Mouse (Mus musculus): ENCODE data around the gene Zg16. TPM values are rescaled to one million over a fixed set of nuclear protein-coding genes. Genes with fewer than 3 reads are reported as not detected.

The Zg16 gene
- polyA plus RNA-seq, 1 experiment from 2014 or later: not detected

Small RNA genes within 50 kb of the gene (microRNA-seq; reads per million reads assigned to microRNA genes)
- gene Gm44343: not detected

Other genes with a start within 250 kb of the Zg16 start
- gene Doc2a, start 239.9 kb downstream of the Zg16 start, polyA plus RNA-seq (2014; fragmentation: Nextera tagmentation; extraction: Ambion mirVana): 7.2 and 8.8 TPM in 2 replicates
- 22.8 and 23.5 TPM in 2 replicates for gene Hirip3, start 225.4 kb downstream of the Zg16 start, polyA plus RNA-seq (2014; fragmentation: Nextera tagmentation; extraction: Ambion mirVana)
- gene Ino80e, start 225.0 kb downstream of the Zg16 start, polyA plus RNA-seq (2014; fragmentation: Nextera tagmentation; extraction: Ambion mirVana): 92.4 and 94.0 TPM in 2 replicates
- 24.9 and 29.2 TPM in 2 replicates for gene Taok2, start 202.6 kb downstream of the Zg16 start, polyA plus RNA-seq (2014; fragmentation: Nextera tagmentation; extraction: Ambion mirVana)
- gene Tmem219, start 164.4 kb downstream of the Zg16 start, polyA plus RNA-seq (2014; fragmentation: Nextera tagmentation; extraction: Ambion mirVana): 27.4 and 30.5 TPM in 2 replicates
- gene Kctd13, start 158.4 kb downstream of the Zg16 start, polyA plus RNA-seq (2014; fragmentation: Nextera tagmentation; extraction: Ambion mirVana): 13.1 and 19.4 TPM in 2 replicates
- gene Asphd1, start 137.7 kb downstream of the Zg16 start, polyA plus RNA-seq (2014; fragmentation: Nextera tagmentation; extraction: Ambion mirVana): 0.16 and 0.34 TPM in 2 replicates
- 1.1 and 1.7 TPM in 2 replicates for gene Sez6l2, start 136.8 kb downstream of the Zg16 start, polyA plus RNA-seq (2014; fragmentation: Nextera tagmentation; extraction: Ambion mirVana)
- 77.4 and 89.1 TPM in 2 replicates for gene Cdipt, start 111.4 kb downstream of the Zg16 start, polyA plus RNA-seq (2014; fragmentation: Nextera tagmentation; extraction: Ambion mirVana)
- 1.3 and 2.5 TPM in 2 replicates for gene Cdiptos, start 111.2 kb downstream of the Zg16 start, polyA plus RNA-seq (2014; fragmentation: Nextera tagmentation; extraction: Ambion mirVana)
- gene Mvp, start 72.7 kb downstream of the Zg16 start, polyA plus RNA-seq (2014; fragmentation: Nextera tagmentation; extraction: Ambion mirVana): 7.7 and 9.7 TPM in 2 replicates
- gene Pagr1b, start 70.8 kb downstream of the Zg16 start, polyA plus RNA-seq (2014; fragmentation: Nextera tagmentation; extraction: Ambion mirVana): 0.31 and 0.38 TPM in 2 replicates
- gene Pagr1a, start 70.0 kb downstream of the Zg16 start, polyA plus RNA-seq (2014; fragmentation: Nextera tagmentation; extraction: Ambion mirVana): 41.3 and 89.2 TPM in 2 replicates
- 21.8 and 65.4 TPM in 2 replicates for gene Gm42742, start 66.2 kb downstream of the Zg16 start, polyA plus RNA-seq (2014; fragmentation: Nextera tagmentation; extraction: Ambion mirVana)
- gene Prrt2, start 66.1 kb downstream of the Zg16 start, polyA plus RNA-seq (2014; fragmentation: Nextera tagmentation; extraction: Ambion mirVana): 4.1 and 9.6 TPM in 2 replicates
- gene Maz, start 60.3 kb downstream of the Zg16 start, polyA plus RNA-seq (2014; fragmentation: Nextera tagmentation; extraction: Ambion mirVana): 73.1 and 77.6 TPM in 2 replicates
- gene Kif22, start 44.9 kb downstream of the Zg16 start, polyA plus RNA-seq (2014; fragmentation: Nextera tagmentation; extraction: Ambion mirVana): 129 and 151 TPM in 2 replicates
- 3.5 TPM in 2 replicates for gene AI467606, start 4.0 kb upstream of the Zg16 start, polyA plus RNA-seq (2014; fragmentation: Nextera tagmentation; extraction: Ambion mirVana)
- 8.9 and 13.0 TPM in 2 replicates for gene Qprt, start 34.9 kb upstream of the Zg16 start, polyA plus RNA-seq (2014; fragmentation: Nextera tagmentation; extraction: Ambion mirVana)
- 0.14 and 0.26 TPM in 2 replicates for gene Spn, start 50.5 kb upstream of the Zg16 start, polyA plus RNA-seq (2014; fragmentation: Nextera tagmentation; extraction: Ambion mirVana)
- gene Cd2bp2, start 108.7 kb upstream of the Zg16 start, polyA plus RNA-seq (2014; fragmentation: Nextera tagmentation; extraction: Ambion mirVana): 41.0 and 57.6 TPM in 2 replicates
- 13.5 and 19.7 TPM in 2 replicates for gene Tbc1d10b, start 121.1 kb upstream of the Zg16 start, polyA plus RNA-seq (2014; fragmentation: Nextera tagmentation; extraction: Ambion mirVana)
- 10.3 and 11.2 TPM in 2 replicates for gene Mylpf, start 121.6 kb upstream of the Zg16 start, polyA plus RNA-seq (2014; fragmentation: Nextera tagmentation; extraction: Ambion mirVana)
- gene Zfp553, start 145.7 kb upstream of the Zg16 start, polyA plus RNA-seq (2014; fragmentation: Nextera tagmentation; extraction: Ambion mirVana): 23.0 and 26.2 TPM in 2 replicates
- gene Sept1, start 145.8 kb upstream of the Zg16 start, polyA plus RNA-seq (2014; fragmentation: Nextera tagmentation; extraction: Ambion mirVana): 18.5 and 21.6 TPM in 2 replicates
- gene Zfp771, start 156.9 kb upstream of the Zg16 start, polyA plus RNA-seq (2014; fragmentation: Nextera tagmentation; extraction: Ambion mirVana): 59.3 and 94.9 TPM in 2 replicates
- 252 and 290 TPM in 2 replicates for gene Dctpp1, start 173.4 kb upstream of the Zg16 start, polyA plus RNA-seq (2014; fragmentation: Nextera tagmentation; extraction: Ambion mirVana)
- 112 and 132 TPM in 2 replicates for gene Sephs2, start 186.7 kb upstream of the Zg16 start, polyA plus RNA-seq (2014; fragmentation: Nextera tagmentation; extraction: Ambion mirVana)
- gene Itgal, start 208.9 kb upstream of the Zg16 start, polyA plus RNA-seq (2014; fragmentation: Nextera tagmentation; extraction: Ambion mirVana): 0.80 and 1.0 TPM in 2 replicates